Mouse (Mus musculus): ENCODE results near the gene Jmy. TPM values are rescaled to one million over a fixed set of nuclear protein-coding genes. Genes with fewer than 3 reads are reported as not detected.
A peak's percentile ranks its signal among the peaks of the same experiment; 100 is the strongest.
"Not testable (repeated sequence)": the region's sequence is repeated elsewhere in the genome, so short reads cannot be mapped to it uniquely, and the experiment has no call there.

Gene Jmy
- 10.0 and 10.6 TPM in 2 replicates for total RNA-seq (2017)

DNA sequence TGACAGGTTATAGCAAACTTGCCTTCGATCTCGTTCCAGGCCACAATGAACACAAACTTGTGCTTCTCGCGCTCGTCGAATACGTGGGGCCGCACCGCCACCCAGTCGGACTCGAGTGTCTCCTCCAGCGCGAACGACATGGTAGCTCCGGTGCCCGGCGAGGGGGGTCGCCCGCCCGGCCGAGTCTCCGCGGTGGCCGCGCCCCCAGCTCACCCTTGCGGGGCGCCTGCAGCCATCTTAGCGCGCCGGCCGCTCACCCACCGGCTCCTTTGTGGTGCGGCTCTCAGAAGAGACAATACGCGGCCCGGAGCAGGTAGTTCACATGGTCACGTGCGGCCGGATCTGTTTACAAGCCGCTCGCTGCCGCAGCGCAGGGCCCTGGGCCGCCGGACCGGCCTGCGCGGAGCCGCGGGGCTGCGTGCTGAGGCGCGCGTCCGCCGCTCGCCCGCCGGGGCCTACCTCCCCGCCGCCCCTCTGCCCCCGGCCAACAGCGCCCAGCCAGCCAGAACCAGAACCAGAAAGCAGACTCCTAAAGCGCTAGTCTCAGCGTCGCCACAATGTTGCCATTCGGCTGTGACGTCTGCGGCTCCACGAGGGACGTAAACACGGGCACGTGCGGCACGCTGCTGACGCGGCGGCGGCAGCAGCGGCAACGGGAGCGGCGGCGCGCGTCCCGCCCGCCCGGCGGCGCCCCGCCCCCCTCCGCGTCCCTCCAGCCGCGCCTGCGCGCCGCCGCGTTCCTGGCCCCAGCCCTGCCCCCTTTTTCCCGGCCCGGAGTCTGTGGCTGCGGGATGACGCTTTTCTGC is at the start of gene Jmy:
Jmy (minus strand) TSS at position 642 of the 806 bp plus-strand sequence.
- peak; percentile 85 for ATAC-seq (ENCODE audit: extremely low read depth, insufficient number of reproducible peaks, low FRiP score, poor library complexity, severe bottlenecking)

- no peak for ATAC-seq (ENCODE audit: extremely low read depth, insufficient number of reproducible peaks, low FRiP score, poor library complexity, severe bottlenecking)
Measured at GRCm38 (mm10) chr13:93547641-93548040, 48.0 kb upstream of the Jmy start.

GRCm38 (mm10) chr13:93546011-93546410 is 46.4 kb upstream of the Jmy start:
- ATAC-seq (ENCODE audit: extremely low read depth, insufficient number of reproducible peaks, low FRiP score, poor library complexity, severe bottlenecking) = no peak

GRCm38 (mm10) chr13:93544274-93544673 is 44.7 kb upstream of the Jmy start:
- ATAC-seq (ENCODE audit: extremely low read depth, insufficient number of reproducible peaks, low FRiP score, poor library complexity, severe bottlenecking) = no peak

DNA sequence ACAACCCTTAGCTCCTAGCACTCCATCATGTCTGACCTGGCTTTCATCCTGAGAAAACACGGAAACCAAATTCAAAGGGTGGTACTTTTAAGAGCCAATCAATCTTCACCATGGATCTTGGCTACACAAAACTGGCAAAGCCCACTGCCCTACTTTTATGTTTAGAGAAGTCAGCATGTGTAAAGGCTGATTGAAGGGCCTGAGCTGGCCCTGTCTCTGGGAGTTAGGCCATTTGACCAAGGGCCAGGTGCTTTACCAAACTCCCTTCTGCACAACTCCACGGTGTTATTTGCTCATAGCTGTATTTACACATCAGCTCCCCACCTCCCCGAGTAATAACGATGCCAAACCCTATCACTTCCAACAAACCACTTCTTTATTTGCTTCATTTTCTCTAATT is 39.7 kb upstream of the Jmy start:
- no peak for ATAC-seq (ENCODE audit: extremely low read depth, insufficient number of reproducible peaks, low FRiP score, poor library complexity, severe bottlenecking)

DNA sequence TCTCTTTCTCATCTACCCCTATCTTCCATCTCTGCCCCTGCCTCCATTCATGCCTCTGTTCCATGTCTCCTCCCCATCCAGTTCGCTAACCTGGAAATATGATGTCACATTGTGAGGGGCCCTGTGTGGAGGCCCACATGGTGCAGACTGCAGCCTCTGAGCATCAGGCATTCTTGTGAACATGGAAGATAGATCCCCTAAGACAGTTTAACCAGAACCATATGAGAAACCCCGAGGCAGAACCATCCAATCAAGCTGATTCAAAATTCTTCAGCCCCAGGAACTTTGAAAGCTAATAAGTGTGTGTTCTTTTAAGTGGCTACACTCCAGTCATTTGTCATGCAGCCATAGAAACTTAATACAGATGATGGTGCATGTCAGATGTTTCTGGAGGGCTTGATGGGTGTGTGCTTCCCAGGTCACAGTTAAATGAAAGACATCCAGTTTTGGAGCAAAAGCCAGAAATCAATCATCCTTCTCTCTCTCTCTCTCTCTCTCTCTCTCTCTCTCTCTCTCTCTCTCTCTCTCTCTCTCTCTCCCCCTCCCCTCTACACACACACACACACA is 19.2 kb upstream of the Jmy start:
- ATAC-seq (ENCODE audit: extremely low read depth, insufficient number of reproducible peaks, low FRiP score, poor library complexity, severe bottlenecking) = no peak

DNA sequence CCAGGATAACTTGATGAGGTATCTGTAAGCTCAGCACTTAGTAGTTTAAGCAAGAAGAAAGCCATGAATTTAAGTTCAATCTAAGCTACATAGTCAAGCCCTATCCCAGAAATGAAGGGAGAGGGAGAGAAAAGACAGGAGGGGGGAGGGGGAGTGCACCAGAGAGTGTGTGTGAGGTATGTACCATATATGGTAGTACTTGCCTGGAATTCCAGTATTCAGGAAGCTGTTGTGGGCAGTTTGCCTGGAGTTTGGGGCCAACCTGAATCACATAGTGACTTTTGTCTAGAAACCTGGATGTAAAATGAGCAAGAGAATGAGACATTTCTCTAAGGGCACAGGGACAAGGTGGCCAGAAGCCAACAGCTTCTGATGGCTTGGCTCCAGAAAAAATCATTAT is 17.6 kb upstream of the Jmy start:
- no peak for ATAC-seq (ENCODE audit: extremely low read depth, insufficient number of reproducible peaks, low FRiP score, poor library complexity, severe bottlenecking)

- ATAC-seq (ENCODE audit: extremely low read depth, insufficient number of reproducible peaks, low FRiP score, poor library complexity, severe bottlenecking) = no peak
Measured at GRCm38 (mm10) chr13:93514000-93514795, 14.6 kb upstream of the Jmy start.

DNA sequence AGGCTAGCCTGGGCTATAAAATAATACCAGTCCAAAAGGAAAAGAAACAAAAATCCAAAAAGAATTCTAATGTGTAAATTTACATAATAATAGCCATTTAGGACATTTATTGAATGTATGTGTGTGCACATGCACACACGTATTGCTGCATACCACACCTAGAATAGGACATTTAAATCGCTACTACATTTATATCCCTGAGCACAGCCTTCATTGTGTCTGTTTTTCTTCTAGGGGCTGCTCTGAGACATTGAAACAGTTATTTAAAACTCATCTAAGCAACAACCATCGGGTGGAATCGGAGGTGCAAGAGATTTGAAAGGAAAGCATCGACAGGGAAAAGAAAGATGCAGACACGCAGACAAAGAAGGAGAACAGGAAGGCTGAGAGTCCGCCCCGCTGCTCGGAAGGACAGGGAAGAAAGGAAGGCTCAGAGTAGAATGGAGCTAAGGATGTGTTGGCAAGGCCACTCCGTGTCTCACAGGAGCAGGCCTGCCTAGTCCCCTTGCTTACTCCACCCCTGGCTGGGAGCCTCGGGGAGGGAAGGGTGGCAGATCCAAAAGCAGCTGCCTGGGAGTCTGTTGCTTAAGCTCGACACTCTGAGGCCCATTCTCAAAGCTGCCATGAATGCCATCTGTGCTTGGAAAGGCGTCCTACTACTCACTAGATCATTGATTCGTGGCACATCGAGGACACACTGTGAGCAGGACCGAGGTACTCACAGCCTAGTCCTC is 11.0 kb upstream of the Jmy start:
- ATAC-seq (ENCODE audit: extremely low read depth, insufficient number of reproducible peaks, low FRiP score, poor library complexity, severe bottlenecking) = no peak

- ATAC-seq (ENCODE audit: extremely low read depth, insufficient number of reproducible peaks, low FRiP score, poor library complexity, severe bottlenecking) = not testable (repeated sequence)
Measured at GRCm38 (mm10) chr13:93506920-93507319, 7.3 kb upstream of the Jmy start.

DNA sequence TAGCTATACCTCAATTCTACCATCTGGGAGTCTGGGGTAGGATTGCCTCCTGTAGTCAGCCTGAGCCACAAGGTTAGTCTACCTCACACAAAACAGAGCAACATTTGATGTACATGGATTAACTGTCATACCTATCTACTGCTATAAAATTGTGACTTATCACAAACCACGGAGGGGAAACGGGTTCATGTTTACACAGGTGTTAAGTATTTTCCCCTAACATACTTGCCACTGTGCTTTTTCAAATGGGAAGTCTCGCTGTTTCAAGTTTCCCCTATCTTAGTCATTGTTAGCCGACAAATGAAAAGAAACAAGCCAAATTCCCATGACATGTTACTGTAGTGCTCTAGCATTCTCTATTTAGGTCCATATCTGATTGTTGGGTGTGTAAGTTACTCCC is 2.1 kb upstream of the Jmy start:
- ATAC-seq (ENCODE audit: extremely low read depth, insufficient number of reproducible peaks, low FRiP score, poor library complexity, severe bottlenecking) = no peak

GRCm38 (mm10) chr13:93499973-93500633 is 495 bp upstream of the Jmy start:
- no peak; the same call in 1 of the 2 replicates for ATAC-seq (ENCODE audit: extremely low read depth, insufficient number of reproducible peaks, low FRiP score, poor library complexity, severe bottlenecking)

DNA sequence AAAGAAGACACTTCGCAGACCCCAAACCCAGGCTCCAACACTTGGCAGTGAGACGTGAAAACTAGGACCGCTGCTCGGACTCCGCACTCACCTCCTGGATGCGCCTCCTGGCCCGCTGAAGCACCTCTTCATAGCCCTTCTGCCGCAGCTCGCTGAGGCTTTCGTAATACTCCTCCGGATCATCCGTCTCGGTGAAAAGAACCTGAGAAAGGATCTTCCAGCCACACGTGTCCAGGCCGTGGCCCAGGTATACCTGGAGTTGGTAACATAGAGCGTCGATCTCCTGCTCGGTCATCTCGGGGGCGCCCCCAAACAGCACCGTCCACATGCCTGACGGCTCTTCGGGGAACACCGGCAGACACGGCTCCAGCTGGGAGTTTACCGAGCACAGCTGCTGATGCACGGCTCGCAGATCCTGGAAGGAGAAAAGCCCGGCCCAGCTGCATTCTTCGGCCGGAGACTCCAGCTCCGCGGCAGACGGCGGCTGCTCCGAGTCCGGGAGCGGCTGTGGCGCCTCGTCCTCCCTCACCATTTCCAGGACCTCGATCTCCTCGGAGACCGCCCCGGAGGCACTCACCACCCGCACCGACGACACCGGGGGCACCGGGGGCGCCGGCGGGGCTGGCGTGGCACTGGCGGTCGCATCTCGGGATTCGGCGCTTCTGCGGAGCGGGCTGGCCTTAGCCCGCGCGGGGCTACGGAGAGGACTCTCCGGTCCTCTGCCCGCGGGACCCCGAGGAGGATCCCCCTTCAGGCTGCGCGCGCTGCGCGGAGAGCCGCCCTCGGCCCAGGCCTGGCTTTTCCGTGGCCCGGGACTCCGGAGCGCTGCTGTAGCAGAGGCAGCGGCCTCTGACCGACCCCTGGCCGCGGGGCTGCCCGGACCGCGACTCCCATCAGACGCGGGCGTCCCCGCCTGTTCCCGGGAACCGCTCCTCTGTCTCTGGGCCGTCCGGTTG is 1.1 kb downstream of the Jmy start:
- peak; percentile 11 for ATAC-seq (ENCODE audit: extremely low read depth, insufficient number of reproducible peaks, low FRiP score, poor library complexity, severe bottlenecking)

DNA sequence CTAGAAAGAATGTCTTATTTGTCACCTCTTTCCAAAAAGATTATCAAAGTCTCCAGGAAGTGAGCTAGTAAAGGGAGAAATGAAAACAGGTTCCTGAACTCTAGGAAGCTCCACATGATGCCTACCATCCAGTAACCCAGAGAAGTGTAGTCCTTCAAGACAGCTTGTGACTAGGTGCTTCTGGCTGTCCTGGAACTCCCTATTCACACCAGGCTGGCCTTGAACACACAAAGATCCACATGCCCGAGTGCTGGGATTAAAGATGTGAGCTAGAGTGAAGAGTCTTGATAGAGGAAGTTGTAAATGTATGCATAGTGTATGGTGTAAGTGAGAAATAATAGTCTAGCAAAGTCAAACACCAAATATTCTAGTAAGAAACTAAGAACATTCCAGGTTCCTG is 2.6 kb downstream of the Jmy start:
- no peak for ATAC-seq (ENCODE audit: extremely low read depth, insufficient number of reproducible peaks, low FRiP score, poor library complexity, severe bottlenecking)

- ATAC-seq (ENCODE audit: extremely low read depth, insufficient number of reproducible peaks, low FRiP score, poor library complexity, severe bottlenecking) = no peak
Measured at GRCm38 (mm10) chr13:93488510-93488909, 11.1 kb downstream of the Jmy start.

- no peak for ATAC-seq (ENCODE audit: extremely low read depth, insufficient number of reproducible peaks, low FRiP score, poor library complexity, severe bottlenecking)
Measured at GRCm38 (mm10) chr13:93487734-93488133, 11.9 kb downstream of the Jmy start.

DNA sequence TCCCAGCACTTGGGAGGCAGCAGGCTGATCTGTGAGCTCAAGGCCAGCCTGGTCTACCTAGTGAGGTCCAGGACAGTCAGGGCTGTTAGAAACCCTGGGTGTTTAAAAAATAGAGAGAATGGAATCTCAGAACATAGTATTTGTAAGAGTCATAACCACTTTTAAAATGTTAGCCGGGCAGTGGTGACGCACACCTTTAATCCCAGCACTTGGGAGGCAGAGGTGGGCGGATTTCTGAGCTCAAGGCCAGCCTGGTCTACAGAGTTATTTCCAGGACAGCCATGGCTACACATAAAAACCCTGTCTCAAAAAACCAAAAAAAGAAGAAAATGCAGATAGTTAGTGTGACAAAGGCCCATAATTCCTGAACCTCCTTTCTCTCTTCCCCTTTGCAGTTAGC is 15.3 kb downstream of the Jmy start:
- no peak for ATAC-seq (ENCODE audit: extremely low read depth, insufficient number of reproducible peaks, low FRiP score, poor library complexity, severe bottlenecking)

DNA sequence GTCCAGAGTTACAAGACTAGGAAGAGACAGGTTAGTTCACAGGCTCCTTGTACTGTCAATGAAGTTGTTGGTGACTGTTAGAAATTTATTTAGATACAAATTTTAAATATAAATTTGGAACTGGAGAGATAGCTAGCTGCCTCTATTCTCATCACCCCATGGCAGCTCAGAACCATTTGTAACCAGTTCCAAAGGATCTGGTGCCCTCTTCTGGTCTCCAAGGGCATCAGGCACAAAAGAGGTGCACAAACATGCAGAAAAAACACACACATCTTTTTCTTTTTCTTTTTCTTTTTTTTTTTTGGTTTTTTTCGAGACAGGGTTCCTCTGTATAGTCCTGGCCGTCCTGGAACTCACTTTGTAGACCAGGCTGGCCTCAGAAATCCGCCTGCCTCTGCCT is 18.5 kb downstream of the Jmy start:
- ATAC-seq (ENCODE audit: extremely low read depth, insufficient number of reproducible peaks, low FRiP score, poor library complexity, severe bottlenecking) = no peak
